Mouse (Mus musculus): ENCODE results near the gene Vmn1r59.
"Not testable (repeated sequence)": the region's sequence is repeated elsewhere in the genome, so short reads cannot be mapped to it uniquely, and the experiment has no call there.

Vmn1r59 gene

GRCm38 (mm10) chr7:5456674-5457073, at the start of gene Vmn1r59:
Gene Vmn1r59 (minus strand): TSS chr7:5456774.
- no peak for DNase-seq (ENCODE audit: low spot score)

GRCm38 (mm10) chr7:5493856-5494255, 37.3 kb upstream of the Vmn1r59 start, which contains the start of gene Vmn2r28:
Gene Vmn2r28 (minus strand): TSS chr7:5493956.
- not testable (repeated sequence) for DNase-seq (ENCODE audit: low spot score)

GRCm38 (mm10) chr7:5454011-5454410, 2.6 kb downstream of the Vmn1r59 start:
- DNase-seq (ENCODE audit: low spot score) = not testable (repeated sequence)

- DNase-seq (ENCODE audit: low spot score) = no peak
Measured at GRCm38 (mm10) chr7:5448627-5449026, 7.9 kb downstream of the Vmn1r59 start.

- not testable (repeated sequence) for DNase-seq (ENCODE audit: low spot score)
Measured at GRCm38 (mm10) chr7:5413296-5413695, 43.3 kb downstream of the Vmn1r59 start, which contains the start of gene Vmn1r58. Gene Vmn1r58 (minus strand): TSS chr7:5413396.

- DNase-seq (ENCODE audit: low spot score) = no peak
Measured at GRCm38 (mm10) chr7:5406201-5406600, 50.4 kb downstream of the Vmn1r59 start.
